Mouse (Mus musculus) CD4-positive, CD25-positive, alpha-beta regulatory T cell, adult 2 months (primary cell): ENCODE results near the gene Def6.
"Not testable (repeated sequence)": the region's sequence is repeated elsewhere in the genome, so short reads cannot be mapped to it uniquely, and the experiment has no call there.

Experiments
- DNase-seq: peaks from one replicate; pipeline ENCODE4 v3.0.0-alpha.2; 2012; ENCODE audit warnings: low read depth, low spot score

Gene Def6

DNA sequence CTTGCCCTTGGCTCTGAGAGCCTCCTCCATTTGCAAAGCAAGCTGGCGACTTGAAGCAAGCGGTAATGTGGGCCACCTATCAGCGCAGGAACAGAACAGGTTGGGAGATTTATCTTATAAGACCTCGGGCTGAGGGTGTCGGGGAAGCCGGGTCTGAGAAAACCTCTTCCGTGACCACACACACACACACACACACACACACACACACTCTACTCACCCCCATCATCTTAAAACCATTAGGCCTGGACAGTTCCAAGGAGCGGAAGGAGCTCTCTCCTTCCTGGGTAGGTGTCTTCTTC is 685 bp downstream of the Def6 start:
- no peak for DNase-seq

DNA sequence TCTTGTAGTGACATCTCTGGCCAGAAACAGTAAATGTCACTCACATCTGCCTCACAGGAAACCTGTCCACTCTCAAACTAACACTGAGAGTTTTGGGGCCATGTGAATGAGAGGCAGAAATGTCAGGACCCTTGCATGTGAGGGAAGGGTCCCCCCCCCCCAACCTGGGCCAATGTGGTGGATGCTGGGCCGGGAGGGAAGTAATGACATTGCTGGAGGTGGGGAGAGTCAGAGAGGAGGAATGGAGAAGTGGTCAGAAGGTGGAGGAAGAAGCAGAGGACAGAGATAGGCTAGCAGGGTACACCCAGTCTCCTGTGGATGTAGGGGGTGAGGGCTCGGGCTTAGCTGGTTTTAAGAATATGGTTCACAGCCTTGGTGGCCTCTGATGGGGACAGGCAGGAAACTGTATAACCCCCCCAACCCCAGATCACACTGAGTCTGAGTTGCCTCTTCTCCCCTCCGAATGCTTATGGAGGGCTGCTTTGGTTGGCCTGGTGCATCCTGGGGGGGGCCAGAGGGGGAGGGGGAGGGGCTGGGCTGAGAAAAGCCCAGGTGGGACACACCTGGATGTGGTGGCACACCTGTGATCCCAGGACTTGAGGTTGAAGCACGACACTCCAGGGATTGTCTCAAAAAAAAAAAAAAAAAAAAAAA is 2.0 kb downstream of the Def6 start:
- peak; percentile 47 for DNase-seq

DNA sequence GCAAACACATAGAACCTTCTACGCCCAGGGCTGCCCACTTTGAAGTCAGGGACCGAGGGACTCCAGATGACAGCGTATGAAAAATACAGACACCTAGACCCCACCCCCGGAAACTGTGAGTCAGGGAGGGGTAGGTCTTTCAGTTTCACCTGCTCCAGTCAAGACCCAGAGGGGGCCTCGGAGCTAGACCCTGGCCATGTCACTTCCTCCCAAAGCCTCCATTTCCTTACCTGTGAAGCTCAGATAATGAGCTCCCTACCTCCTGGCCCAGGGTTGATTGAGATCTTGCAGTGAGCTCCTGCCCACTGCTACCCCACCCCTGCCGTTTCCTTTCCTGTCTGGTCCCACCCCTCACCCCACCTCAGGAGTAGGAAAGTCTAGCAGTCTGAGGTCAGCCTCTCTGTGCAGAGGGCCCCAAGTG is 4.4 kb downstream of the Def6 start:
- peak; percentile 93 for DNase-seq

DNA sequence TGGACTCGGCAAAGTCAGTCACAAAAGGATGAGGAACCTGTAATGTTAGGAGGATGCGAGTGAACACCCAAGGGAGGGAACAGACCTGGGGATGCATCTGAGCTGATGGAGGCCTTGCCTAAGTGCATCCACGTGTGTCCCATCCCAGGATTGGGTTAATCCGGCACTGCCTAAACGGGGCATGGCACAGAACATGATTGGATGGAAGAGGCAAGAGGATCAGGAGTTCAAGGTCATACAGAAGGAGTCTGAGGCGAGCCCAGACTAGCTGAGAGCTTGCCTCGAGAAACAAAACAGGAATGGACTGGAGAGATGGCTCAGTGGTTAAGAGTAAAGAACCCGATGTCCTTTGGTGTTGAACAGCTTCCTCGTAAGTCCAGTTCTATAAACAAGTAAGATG is 4.8 kb downstream of the Def6 start:
- DNase-seq: no peak

DNA sequence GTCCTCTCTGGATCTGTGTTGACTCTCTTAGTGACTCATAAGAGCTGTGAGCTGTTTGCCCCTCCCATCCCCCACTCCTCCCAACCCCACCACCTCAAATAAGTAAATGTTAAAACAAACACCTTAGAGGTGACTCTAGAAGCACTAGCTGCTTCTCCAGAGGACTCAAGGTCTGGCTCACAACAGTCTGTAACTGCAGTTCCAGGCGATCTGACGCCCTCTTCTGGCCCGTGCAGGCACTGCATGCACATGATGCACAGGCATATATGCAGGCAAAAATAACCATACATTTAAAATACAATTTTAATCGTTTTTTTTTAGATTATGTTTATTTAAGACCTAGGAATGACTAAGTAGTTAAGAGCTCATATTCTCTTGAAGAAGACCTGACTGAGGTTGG is 5.7 kb downstream of the Def6 start:
- peak; percentile 80 for DNase-seq

DNA sequence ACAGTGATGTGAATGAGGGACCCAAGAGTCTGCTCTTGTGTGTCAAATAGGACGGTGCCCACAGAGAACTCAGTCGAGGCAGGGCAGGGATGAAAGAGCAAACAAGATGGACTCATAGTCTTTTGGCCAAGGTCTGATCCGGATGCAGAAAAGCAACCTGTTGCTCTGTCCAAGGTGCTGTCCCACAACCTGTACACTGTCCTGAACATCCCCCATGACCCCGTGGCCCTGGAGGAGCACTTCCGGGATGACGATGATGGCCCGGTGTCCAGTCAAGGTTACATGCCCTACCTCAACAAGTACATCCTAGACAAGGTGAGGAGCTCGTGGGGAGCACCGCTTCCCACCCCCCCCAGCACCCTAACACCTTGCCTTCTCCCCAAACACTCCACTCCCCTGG is 9.2 kb downstream of the Def6 start:
- DNase-seq: no peak

DNA sequence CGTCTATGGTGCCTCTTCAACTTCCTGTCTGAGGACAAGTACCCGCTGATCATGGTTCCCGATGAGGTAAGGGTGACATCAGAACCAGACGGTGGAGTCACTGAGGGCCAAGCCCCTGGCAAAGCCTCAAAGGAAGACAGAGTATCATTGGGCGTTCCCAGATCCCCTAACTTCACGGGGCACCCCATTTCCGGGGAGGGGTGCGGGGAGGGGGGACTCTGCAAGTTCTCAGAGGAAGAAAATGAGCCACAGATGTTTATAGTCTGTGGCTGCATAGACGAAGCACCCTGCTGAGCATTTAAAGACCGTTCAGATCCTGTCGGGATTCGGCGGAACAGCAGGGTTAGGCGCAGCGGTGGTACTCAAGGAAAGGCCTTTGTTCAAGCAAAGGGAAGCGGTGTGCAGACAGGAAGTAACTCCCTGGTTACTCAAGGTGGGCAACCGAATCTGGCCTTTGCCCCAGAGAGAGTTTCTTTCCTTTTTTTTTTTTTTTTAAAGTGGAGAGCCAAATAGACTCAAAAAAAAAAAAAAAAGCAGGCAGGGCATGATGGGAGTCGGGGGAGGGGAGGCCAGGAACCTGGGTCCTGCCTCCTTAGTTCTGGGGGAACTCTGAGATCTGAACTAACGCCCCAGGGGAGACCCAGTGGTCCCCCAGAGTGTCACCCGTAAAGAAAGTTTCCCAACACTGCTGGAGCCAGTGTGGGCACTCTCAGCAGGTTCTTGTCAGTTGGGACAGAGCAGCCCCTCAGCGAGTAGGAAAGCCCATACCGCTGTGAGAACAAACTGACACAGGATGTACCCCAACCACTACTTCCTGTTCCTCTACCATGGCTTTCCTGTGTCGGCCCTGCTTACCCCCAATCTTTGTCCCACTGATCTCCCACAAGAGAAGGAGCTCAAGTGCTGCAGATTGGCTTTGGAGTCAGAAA is 10.4 kb downstream of the Def6 start:
- DNase-seq: peak; percentile 94

DNA sequence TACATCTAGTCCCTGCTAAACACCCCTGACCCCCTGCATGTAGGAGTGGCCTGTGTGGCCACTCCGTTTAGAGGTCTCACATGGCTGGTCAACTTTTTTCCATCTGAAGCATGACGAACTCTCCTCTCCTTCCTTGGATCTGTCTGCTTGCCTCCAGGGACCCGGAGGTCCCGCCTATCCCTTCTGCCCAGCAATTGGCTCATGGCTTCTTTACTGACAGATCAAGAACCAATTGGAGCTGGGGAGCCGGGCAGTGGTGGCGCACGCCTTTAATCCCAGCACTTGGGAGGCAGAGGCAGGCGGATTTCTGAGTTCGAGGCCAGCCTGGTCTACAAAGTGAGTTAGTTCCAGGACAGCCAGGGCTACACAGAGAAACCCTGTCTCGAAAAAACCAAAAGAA is 14.9 kb downstream of the Def6 start:
- DNase-seq: not testable (repeated sequence)

DNA sequence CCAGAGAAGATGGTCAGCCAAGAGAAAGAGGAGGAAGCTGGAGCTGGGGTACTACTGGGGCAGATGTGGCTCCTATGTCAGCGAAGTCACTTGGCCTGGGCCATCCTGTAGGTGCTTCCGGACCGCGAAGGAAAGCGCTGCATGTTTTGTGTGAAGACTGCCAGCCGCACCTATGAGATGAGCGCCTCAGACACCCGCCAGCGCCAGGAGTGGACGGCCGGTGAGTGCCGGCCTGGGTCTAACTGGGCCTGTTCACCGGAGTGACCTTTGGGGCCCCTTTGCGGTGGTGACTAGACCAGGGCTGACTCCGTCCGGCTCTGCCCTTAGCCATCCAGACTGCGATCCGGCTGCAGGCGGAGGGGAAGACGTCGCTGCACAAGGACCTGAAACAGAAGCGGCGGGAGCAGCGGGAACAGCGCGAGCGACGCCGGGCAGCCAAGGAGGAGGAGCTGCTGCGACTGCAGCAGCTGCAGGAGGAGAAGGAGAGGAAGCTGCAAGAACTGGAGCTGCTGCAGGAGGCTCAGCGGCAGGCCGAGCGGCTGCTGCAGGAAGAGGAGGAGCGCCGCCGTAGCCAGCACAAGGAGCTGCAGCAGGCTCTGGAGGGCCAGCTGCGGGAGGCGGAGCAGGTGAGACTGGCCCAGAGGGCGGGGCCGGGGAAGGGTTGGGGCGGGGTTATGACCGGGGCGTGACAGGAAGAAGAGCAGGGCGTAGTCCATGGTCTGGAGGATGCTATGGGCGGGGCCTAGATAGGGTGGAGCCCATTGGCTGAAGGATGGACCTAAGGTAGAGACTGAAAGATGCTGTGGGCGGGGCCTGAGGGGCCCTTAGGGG is 16.2 kb downstream of the Def6 start:
- DNase-seq: peak; percentile 94

DNA sequence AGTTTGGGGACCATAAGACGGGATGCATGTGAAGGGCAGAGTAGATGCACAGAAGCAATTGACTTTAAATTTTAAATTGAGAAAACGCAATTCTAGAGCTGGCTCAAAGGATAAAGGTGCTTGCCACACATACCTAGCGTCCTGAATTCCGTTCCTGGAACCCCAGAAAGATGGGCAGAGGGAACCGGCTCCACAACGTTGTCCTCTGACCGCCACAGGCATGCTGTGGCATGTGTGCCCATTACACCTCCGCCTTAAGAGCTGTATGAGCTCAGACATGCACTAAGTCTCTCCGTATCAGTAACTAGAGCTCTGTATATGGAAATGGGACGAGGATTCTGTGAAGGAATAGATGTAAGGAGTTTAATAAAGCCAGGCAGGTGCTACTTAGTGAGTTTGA is 17.0 kb downstream of the Def6 start:
- no peak for DNase-seq

DNA sequence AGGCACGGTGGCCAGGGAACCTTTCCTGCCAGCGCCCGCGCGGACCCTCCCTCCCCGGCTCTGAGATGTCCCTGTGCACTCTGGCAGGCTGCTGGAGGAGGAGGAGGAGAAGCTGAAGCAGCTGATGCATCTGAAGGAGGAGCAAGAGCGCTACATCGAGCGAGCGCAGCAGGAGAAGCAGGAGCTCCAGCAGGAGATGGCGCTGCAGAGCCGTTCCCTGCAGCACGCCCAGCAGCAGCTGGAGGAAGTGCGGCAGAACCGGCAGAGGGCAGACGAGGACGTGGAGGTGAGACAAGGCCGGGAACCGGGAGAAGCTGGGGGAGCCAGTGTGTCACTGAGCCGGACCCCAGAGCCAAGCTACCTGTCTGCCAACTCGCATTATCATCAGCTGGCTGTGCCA is 18.4 kb downstream of the Def6 start:
- DNase-seq: peak; percentile 94

DNA sequence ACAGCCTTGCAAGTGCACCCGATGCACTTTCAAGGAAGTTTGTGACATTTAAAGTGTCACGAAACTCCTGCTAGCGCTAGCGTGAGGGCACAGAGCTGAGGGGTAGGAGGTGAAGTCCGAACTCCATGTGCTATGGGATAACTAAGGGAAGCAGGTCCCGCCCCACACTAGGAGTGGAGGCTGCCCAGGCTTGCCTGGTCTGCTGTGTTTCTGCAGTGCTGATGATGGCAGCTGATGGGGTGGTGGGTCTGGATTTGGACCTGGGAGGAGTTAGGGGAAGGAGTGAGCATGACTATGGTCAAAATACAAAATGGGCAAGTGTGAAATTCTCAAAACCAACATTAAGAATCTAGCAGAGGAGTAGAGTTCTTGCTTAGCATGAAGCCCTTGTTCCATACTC is 22.9 kb downstream of the Def6 start:
- DNase-seq: no peak

DNA sequence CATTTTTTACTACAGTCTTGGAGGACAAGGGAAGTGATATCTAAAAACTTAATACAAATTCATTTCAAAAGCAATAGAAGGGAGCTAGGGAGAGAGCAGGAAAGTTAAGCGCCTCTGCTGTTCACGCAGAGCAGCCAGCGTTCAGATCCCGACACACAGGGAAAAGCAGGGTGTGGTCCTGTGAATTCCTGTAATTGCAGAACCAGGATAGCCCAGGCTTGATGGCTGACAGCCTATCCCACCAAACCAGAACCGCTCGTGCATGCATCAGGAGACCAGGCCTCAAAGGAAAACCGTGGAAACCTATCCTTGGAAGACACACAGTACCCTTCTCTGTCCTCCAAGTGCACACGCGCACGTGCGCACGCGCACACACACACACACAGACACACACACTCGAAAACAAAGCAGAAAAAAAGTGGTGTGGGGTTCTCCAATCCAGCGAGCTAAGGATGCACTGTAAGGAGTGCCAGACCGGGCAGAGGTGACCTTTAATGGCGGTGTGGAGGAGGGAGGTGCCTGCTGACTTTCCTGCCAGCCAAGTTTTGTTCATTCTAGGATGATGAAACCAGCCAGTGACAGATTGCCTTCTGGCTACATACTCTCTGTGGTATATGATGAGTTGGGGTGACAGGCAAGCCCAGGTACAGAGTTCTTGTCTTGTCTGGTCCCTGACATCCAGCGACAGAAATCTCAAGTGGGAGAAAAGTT is 23.6 kb downstream of the Def6 start:
- no peak for DNase-seq

DNA sequence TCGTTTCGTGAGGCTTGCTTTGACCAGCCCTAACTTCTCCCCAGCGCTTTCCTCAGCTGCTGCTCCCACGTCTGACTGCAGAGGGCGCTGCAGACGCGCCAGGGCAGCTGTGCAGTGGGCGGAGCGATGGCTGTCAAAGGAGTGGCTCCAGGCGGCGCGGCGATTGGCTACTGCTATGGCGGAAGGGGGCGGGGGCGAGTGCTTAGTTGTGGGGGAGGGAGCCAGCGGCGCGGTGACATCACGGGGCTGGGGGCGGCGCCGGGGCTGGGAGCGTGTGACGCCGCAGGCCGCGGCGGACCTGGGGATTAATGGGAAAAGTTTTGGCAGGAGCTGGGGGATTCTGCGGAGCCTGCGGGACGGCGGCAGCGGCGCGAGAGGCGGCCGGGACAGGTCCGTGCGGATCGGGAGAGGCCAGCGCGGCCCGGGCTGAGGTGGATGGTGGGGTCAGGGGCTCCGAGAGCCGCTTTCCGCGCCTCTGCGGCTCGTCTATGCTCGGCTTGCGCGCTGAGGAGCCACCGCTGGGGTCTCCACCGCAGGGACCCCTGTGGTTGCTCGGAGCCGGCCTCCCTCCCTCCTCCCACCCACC is 25.0 kb downstream of the Def6 start, which contains the start of gene Ppard:
Ppard (plus strand) TSS at position 226 of the 586 bp plus-strand sequence.
- DNase-seq: peak; percentile 99

DNA sequence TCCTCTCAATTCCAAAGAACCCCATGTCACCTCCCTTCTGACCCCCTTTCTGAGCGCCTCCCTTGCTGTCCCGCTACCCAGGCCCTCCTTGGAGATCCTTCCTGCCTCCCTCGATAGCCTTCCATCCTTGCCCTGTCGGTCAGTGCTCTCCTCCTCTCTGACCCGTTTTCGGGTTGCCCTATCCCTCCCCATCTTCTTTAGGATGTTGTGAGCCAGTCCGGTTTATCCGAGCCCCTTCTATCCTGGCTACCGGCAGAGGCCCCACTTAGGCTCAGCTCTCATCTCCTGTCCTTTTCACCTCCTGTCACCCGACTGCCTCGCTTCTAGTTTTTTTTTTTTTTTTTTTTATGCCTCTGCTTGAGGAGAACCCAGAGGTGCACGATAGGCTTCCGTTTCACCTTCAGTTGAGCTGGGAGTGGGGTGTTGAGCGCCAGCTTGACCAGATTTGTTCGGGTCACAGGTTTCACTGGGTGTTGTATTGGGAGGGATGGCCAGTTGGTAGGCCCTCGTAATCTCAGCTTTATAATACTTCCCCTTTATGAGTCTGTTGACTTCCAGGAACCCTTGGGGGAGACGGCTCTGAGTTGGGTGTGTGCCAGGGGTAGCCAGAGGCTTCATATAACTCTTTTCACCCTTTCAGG is 25.6 kb downstream of the Def6 start:
- peak; percentile 54 for DNase-seq

DNA sequence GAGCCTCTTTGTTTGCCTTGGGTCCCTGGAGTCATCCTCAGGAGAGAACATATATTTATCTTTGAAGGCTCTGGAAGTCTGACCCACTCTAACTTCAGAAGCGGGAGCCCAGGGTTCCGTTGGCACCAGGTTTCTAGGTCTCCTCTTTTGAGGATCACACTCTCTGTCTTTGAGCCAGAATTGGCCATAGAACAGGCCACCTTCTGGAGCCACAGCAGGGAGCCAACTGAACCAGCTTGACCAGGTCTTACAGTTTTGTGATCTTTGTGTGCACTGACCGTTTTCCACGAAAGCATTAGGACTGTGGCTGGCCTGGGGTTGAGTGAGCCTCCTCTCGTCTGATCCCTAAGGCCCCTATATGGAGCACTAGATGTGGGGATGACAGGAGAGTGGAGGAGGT is 27.1 kb downstream of the Def6 start:
- no peak for DNase-seq

DNA sequence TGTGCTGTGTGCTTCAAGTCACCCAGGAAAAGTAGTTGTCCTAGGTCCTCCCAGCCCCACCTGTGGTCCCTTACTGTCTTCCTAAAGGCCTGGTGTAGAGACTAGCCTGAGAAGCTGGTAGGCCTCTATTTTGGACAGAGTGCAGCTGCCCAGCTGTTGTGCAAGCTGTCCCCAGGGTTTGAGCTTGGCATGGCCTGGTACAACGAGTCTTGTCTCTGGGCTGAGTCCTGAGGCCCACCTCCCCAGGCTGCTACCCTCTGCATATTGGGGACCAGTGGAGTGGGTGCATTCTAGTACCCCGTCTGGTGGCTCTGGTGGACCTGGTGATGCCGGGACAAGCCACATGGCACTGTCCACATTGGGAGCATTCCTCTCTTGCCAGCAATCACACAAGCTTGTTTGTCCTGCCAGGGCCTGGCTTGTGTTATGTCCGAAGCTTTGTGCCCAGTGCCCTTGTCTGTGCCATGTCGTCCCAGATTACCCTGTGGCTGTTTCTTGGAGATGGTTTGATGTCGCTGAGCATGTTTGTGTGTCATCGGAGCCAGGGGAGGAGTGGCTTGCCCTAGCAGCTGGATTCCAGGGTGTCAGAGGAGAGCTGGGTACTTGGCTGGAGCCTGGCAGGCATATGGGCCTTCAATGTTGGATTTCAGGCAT is 28.5 kb downstream of the Def6 start:
- DNase-seq: no peak

DNA sequence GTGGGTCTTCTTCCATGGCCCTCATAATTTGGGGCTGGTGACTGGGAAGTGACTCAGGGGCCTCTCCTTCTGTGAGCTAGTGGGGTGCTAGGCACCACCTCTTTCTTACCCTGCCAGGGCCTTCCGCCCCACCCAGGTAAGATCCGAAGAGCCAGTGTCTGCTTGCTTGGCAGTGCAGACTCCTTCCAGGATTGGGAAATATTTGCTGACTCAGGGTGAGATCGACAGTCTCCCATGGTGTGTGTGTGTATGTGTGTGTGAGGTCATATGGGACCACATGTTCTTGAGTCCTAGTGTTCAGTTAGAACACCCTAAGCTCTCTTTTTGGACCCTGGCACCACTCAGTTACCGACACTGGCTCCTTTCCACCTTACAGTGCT is 29.0 kb downstream of the Def6 start:
- DNase-seq: no peak

DNA sequence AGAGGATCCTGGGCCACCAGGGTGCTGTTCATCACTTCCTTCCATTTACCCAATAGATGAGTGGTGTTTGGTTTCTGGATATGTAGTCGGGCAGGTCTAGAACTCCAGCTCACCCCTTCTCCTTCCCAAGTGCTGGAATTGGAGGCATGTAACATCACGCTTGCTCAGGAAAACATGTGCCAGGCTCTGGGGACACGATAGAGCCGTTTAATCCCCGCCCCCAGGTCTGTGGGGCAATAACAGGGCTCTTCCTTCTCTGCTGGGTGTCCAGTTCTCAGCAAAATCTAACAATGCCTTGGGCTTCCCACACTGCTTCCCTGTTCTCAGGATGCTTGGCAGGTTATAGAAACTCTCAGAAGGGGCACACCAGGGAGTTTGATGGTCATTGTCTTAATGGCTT is 29.8 kb downstream of the Def6 start:
- DNase-seq: no peak

DNA sequence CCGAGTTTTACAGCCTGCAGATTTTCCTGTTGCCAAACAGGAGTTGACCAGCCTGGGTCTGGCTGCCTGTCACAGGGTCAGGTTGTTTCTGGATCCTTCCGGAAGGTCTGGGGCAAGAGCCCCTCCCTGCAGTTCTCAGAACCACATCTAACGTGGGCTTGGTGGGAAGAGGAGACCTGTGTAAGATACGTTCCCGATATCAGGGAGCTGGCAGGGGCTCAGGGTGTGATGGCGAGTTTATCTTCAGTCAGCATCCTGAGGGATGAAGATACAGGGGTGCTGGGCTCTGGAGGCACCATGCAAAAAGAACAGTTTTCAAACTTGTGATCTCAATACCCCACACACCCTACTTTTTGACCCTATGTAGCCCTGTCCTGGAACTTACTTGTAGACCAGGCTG is 30.3 kb downstream of the Def6 start:
- no peak for DNase-seq
